Mouse (Mus musculus) forebrain, embryonic 14.5 days (tissue): ENCODE data around the gene Trmt44. TPM values are rescaled to one million over a fixed set of nuclear protein-coding genes. Genes with fewer than 3 reads are reported as not detected.

Experiments used
- ATAC-seq: fragments of 200-750 bp; cut with Nextera tagmentation; 2 replicates; pipeline ENCODE4 v1.8.0; 2017; ENCODE audit warnings: mild to moderate bottlenecking, moderate library complexity
- DNase-seq: peaks from one replicate; pipeline ENCODE4 v3.0.0-alpha.2; 2015; ENCODE audit warnings: low spot score
- H3K27ac ChIP-seq: fragments of 300-500 bp; sonication (generic); 2 replicates; pipeline ENCODE4 v1.5.1; 2014; ENCODE audit warnings: low read depth, mild to moderate bottlenecking, control low read depth, low read length, moderate library complexity
- H3K27me3 ChIP-seq: fragments of 300-500 bp; sonication (generic); replicated peaks from 2 replicates; pipeline ENCODE4 v1.6.1; 2014; ENCODE audit warnings: low read length, control low read depth, mixed read lengths; ENCODE audit not compliant: control insufficient read depth, insufficient read depth
- H3K36me3 ChIP-seq: fragments of 300-500 bp; sonication (generic); 2 replicates; pipeline ENCODE4 v1.6.1; 2014; ENCODE audit warnings: low read length, control low read depth; ENCODE audit not compliant: control insufficient read depth, insufficient read depth
- H3K4me1 ChIP-seq: fragments of 300-500 bp; sonication (generic); 2 replicates; pipeline ENCODE4 v1.6.1; 2014; ENCODE audit warnings: antibody characterized with exemption, low read length, control low read depth; ENCODE audit not compliant: control insufficient read depth, insufficient read depth
- H3K4me2 ChIP-seq: fragments of 300-500 bp; sonication (generic); 2 replicates; pipeline ENCODE4 v1.6.1; 2014; ENCODE audit warnings: mild to moderate bottlenecking, control low read depth, low read length
- H3K4me3 ChIP-seq: fragments of 300-500 bp; sonication (generic); 2 replicates; pipeline ENCODE4 v1.5.1; 2014; ENCODE audit warnings: low read depth, low read length, control low read depth
- H3K9ac ChIP-seq: fragments of 300-500 bp; sonication (generic); 2 replicates; pipeline ENCODE4 v1.6.1; 2014; ENCODE audit warnings: mild to moderate bottlenecking, low read length, control low read depth, moderate library complexity
- H3K9me3 ChIP-seq: fragments of 300-500 bp; sonication (generic); replicated peaks from 2 replicates; pipeline ENCODE4 v1.6.1; 2016; ENCODE audit warnings: low read length, control low read depth, mixed read lengths; ENCODE audit not compliant: control insufficient read depth
- WGBS: fragments of 180-500 bp; shearing (Covaris S2); extraction: QIAGEN DNeasy Blood & Tissue Kit; methylation state at CpG from one replicate; pipeline ENCODE4 v1.1.7; 2014; 5-methylcytosine and 5-hydroxymethylcytosine counted together
- polyA plus RNA-seq: library from polyadenylated mRNA; unstranded; fragments of >200 nt; fragmentation: Nextera tagmentation; extraction: Ambion mirVana; gene quantifications from 2 replicates; pipeline ENCODE4 v1.2.1, GENCODE M21; 2014

Gene Trmt44
- polyA plus RNA-seq, 1 experiment from 2014 or later, result 6.1 TPM

DNA sequence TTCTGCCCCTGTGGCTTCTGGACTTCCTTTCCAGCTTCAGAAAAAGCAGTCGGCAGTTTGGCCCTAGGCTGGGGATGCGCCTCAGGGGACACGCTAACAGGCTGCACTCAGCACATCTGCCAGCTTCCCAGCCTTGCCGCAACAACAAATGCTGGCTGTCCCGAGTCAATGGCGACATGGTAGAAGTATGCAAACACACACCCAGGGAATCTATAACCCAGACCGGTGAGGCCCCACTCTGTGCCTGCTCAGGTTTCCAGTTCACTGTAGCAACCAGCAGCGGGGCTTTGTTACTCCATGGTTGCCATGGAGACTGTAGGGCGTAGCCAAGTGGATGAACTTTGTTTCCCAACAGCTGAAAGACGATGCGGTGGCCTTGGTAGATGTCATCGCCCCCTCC lies 34.5 kb upstream of the Trmt44 start:
- peak; percentile 54; the same call in 1 of the 2 replicates for ATAC-seq
- peaks cover 9% of the 10 kb centered on the region for H3K4me1 ChIP-seq

DNA sequence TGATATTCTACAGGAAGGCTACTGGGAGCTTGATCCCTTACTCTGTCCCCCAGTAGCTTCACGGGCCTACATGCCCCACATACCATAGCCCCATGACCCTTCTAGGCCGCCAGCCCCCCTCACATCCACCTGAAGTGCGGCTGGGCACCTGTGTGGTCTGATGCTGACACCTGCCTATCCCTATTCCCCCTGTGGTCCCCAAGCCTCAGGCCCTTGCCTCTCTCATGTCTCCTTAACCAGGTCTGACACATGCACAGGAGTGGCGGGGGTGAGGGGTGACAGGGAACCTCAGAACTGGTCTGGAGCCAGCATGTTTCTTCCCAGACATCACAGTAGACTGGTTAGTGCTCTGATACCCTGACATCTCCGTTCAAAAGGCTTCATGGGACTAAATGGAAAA lies 33.7 kb upstream of the Trmt44 start:
- 80% methylated on average over 5 of the region's 5 CpGs for WGBS
- no peaks in the 10 kb centered on the region for H3K9me3 ChIP-seq
- peaks cover 12% of the 10 kb centered on the region; the same call in 1 of the 2 replicates for H3K36me3 ChIP-seq
- DNase-seq, result no peak
- no peak overlapping the region for H3K27ac ChIP-seq
- H3K4me1 ChIP-seq, result peaks cover 9% of the 10 kb centered on the region
- H3K4me2 ChIP-seq, result no peak overlapping the region
- no peak for ATAC-seq
- no peak overlapping the region for H3K4me3 ChIP-seq
- H3K9ac ChIP-seq, result no peak overlapping the region
- no peaks in the 10 kb centered on the region for H3K27me3 ChIP-seq

More for the DNA sequence above, 34.5 kb upstream of the Trmt44 start:
- no peak overlapping the region for H3K4me2 ChIP-seq
- H3K27me3 ChIP-seq, result no peaks in the 10 kb centered on the region
- H3K36me3 ChIP-seq, result peaks cover 14% of the 10 kb centered on the region; the same call in 1 of the 2 replicates
- H3K9ac ChIP-seq, result no peak overlapping the region
- no peaks in the 10 kb centered on the region for H3K9me3 ChIP-seq
- WGBS, result 4% methylated on average over 12 of the region's 12 CpGs
- DNase-seq, result peak; percentile 68
- H3K4me3 ChIP-seq, result no peak overlapping the region
- H3K27ac ChIP-seq, result no peak overlapping the region; the same call in 1 of the 2 replicates

DNA sequence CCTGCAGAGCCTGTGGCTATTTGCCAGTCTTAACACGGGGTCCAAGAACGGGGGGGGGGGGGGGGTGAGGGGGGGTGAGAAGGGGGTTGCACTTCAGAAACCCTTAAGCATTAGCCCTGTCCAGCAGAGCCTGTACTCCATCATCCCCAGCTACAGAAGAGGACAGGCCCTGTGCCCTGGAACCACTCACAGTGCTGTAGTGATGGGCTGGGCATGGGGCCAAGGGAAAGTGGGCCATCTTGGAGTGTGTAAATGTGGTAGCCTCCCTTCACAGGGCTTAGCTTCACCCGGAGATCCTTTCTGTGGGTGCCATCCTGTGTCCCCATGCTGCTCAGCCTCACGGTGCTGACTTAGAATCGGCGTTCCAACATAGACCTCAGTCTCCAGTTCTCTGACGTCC lies 32.9 kb upstream of the Trmt44 start:
- no peak for ATAC-seq
- no peak overlapping the region for H3K27ac ChIP-seq
- WGBS, result 69% methylated on average over 7 of the region's 7 CpGs

DNA sequence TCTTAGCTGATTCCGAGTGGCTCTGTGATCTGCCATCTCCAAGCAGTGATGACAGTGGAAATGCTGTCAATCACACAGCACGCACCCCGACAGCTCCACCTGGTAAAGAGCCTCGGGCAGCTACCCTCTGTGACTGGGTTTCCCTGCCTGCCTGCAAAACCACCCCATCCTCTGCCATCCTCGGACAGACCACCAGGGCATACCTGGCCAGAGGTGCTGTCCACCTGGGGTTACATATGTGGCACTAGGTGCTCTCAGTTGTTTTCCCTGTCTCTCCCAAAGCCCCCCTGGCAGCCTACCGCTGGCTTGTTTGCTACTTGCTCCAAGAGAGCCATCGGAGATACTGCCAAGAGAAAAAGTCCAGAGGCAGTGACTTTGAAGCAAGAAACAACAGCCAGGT lies 31.9 kb upstream of the Trmt44 start:
- no peak overlapping the region for H3K9ac ChIP-seq
- ATAC-seq, result no peak
- no peaks in the 10 kb centered on the region for H3K27me3 ChIP-seq

More for the DNA sequence above, 32.9 kb upstream of the Trmt44 start:
- Histone ChIP-seq H3K4me2 (no peak overlapping the region), H3K27me3 (no peaks in the 10 kb centered on the region), H3K9me3 (no peaks in the 10 kb centered on the region), H3K4me1 (peaks cover 9% of the 10 kb centered on the region), H3K4me3 (no peak overlapping the region), H3K36me3 (peaks cover 20% of the 10 kb centered on the region), H3K9ac (no peak overlapping the region)
- peak; percentile 26 for DNase-seq

DNA sequence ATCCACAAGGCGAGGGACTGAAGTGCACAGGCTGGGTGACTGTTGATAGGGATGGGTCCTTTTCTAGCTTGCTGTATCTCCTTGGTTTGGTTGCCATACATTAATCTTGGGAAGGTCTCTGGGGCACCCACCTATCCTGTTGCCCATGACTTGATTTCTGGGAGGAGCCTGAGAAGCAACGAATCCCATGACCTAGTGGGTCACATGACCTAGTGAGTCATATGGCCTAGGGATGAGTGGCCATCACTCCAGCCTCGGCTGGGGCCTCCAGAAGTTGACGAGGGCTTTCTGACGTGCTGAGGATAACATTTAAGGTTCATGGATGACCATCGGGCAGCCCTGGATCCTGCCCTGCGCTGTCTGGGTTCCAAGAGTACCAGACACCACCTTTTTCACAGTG lies 30.5 kb upstream of the Trmt44 start:
- Histone ChIP-seq H3K27ac (no peak overlapping the region), H3K4me2 (no peak overlapping the region), H3K4me1 (peaks cover 9% of the 10 kb centered on the region), H3K27me3 (no peaks in the 10 kb centered on the region), H3K9me3 (no peaks in the 10 kb centered on the region), H3K36me3 (peaks cover 41% of the 10 kb centered on the region), H3K4me3 (no peak overlapping the region), H3K9ac (no peak overlapping the region)
- 85% methylated on average over 7 of the region's 7 CpGs for WGBS
- ATAC-seq (no peak), DNase-seq (no peak)

More for the DNA sequence above, 31.9 kb upstream of the Trmt44 start:
- Histone ChIP-seq H3K27ac (no peak overlapping the region), H3K4me3 (no peak overlapping the region), H3K36me3 (peaks cover 30% of the 10 kb centered on the region), H3K4me1 (peaks cover 9% of the 10 kb centered on the region), H3K9me3 (no peaks in the 10 kb centered on the region), H3K4me2 (no peak overlapping the region)
- 84% methylated on average over 7 of the region's 7 CpGs for WGBS
- no peak for DNase-seq

DNA sequence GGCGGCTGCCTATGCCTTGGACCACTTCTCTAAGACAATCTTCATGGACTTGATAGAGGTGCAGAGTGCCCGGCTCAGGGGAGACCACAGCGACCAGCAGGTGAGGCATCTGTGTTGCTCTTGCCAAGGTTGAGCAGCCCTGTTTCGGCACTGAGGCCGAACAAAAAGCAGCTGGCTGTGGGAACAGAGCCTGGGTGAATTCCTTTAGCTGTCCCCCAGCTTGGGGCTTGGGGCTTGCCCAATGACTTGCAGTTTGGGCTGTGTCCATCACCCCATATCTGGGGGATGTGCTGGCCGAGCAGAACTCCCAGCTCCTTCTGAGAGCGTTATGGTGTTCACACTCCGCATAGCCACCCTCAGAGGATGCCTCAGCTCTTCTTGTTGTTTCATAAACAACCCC lies 26.7 kb upstream of the Trmt44 start:
- no peak for ATAC-seq
- no peaks in the 10 kb centered on the region for H3K4me1 ChIP-seq
- WGBS, result 91% methylated on average over 8 of the region's 8 CpGs
- H3K27ac ChIP-seq, result no peak overlapping the region
- H3K36me3 ChIP-seq, result peaks cover 69% of the 10 kb centered on the region
- H3K4me3 ChIP-seq, result no peak overlapping the region
- H3K4me2 ChIP-seq, result no peak overlapping the region
- H3K27me3 ChIP-seq, result no peaks in the 10 kb centered on the region
- no peak overlapping the region for H3K9ac ChIP-seq
- DNase-seq, result no peak
- H3K9me3 ChIP-seq, result no peaks in the 10 kb centered on the region

DNA sequence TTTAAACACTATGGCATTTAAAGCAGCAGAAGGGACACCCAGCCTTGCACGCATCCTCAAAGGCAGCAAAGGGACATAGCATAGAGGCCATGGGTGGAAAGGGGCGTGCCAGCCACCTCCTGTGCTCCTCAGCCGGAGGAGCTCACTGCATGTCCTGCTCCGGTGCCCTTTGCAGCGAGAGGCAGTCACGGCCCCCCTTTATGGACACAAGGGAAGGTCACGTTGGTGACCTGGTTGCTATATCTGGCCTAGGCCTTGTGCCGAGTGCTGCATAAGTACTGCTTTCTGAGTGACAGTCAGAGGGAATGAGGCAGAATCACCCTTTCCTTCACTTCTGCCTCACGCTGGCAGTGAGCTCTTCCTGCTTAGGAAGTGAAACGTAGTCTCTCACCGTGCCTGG lies 25.4 kb upstream of the Trmt44 start:
- Histone ChIP-seq H3K9me3 (no peaks in the 10 kb centered on the region), H3K4me2 (no peak overlapping the region), H3K27ac (no peak overlapping the region), H3K27me3 (no peaks in the 10 kb centered on the region), H3K4me3 (no peak overlapping the region), H3K9ac (no peak overlapping the region), H3K36me3 (peaks cover 64% of the 10 kb centered on the region), H3K4me1 (no peaks in the 10 kb centered on the region)
- DNase-seq (no peak), ATAC-seq (no peak)
- 84% methylated on average over 11 of the region's 11 CpGs for WGBS

DNA sequence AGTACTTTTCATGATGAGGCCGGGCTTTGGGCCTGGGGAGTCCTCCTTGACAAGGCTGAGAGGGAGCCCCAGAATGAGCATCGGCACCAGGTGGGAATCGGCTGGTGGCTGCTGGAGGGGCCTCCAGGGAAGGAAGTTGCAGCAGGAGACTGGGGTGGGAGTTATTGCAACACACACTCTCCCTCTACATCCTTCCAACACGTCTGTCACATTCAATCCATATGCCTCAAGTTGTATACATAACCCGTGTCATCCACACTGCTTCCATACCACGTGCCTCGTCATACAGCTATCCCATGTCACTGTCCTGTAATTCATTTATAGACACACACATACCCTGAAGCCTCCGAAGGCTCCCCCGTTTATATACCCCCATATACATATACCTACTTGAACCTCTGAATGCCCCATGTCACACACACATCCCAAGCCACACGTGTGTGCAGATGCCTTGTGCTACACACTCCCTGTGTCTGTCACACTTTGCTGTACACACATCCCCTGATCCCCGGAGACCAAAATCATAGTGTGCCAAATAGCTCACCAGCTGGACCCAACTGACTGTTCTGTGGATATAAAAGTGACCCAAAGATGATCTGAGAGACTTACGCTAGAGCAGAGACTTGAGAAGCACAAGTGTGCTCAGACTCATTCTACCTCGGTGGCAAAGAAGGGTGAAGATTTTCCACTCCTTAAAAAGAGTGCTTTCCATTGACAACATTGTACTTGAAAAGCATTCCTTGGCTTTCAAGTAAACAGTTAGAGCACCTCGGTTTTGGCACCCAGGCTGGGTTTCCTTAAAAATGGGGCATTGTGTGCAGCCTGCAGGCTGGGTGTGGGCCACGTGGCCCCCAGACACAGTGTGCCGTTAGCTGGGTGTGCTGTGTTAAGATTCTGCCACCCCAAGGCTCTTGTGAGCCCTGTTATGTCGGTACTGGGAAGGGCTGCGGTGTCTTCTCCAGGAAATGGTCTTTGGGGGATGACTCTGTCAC lies 21.6 kb upstream of the Trmt44 start:
- no peak for ATAC-seq

DNA sequence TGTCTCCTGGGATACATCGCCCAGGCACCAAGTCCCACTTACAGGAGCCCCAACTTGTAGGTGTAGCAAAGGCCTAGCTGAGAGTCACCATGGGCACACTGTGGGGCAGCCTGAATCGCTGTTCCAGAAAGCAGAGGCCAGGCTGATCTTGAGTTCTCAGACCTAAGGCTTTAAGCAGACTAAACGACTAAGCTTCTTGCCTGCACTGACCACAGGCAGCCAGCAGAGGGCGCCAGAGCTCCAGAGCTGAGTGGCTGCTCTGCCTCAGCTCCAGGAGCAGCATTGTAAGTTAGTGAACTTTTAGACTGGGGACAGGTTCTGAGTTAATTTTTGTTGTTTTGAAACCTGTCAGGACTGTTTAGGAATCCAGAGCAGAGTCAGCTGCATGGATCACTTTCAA lies 20.8 kb upstream of the Trmt44 start:
- ATAC-seq (peak; percentile 10; the same call in 1 of the 2 replicates), DNase-seq (peak; percentile 88)
- H3K4me3 ChIP-seq, result no peak overlapping the region
- no peaks in the 10 kb centered on the region for H3K27me3 ChIP-seq
- 21% methylated on average over 4 of the region's 4 CpGs for WGBS
- no peak overlapping the region for H3K9ac ChIP-seq
- H3K36me3 ChIP-seq, result peaks cover 70% of the 10 kb centered on the region
- H3K4me1 ChIP-seq, result no peaks in the 10 kb centered on the region
- H3K9me3 ChIP-seq, result no peaks in the 10 kb centered on the region
- no peak overlapping the region for H3K27ac ChIP-seq
- H3K4me2 ChIP-seq, result no peak overlapping the region

More for the DNA sequence above, 21.6 kb upstream of the Trmt44 start:
- DNase-seq, result no peak
- 86% methylated on average over 18 of the region's 18 CpGs for WGBS
- Histone ChIP-seq H3K4me2 (no peak overlapping the region), H3K27ac (no peak overlapping the region), H3K27me3 (no peaks in the 10 kb centered on the region), H3K36me3 (peaks cover 68% of the 10 kb centered on the region), H3K9ac (no peak overlapping the region), H3K4me3 (no peak overlapping the region), H3K9me3 (no peaks in the 10 kb centered on the region), H3K4me1 (no peaks in the 10 kb centered on the region)
